Mouse (Mus musculus): ENCODE data around the gene Olfr549.

DNA sequence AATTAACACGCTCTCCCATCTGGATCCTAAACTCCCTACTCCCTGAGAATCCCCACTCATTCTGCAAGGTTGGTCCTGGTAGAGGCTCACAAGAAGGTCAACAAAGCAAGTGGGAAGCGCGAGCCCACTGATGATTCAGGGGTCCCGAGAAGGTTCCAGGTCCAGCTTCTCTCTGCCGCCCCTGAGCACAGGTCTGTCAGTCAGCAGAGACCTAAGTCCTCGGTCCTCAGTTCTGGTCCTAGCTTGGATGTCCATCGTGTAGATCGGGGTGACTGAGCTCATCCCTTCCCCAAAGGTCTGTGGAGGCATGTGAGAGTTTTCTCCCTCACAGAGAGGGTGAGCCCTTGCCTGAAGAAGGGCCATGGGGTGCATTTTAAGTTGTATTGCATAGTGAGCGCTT is 41.6 kb upstream of the Olfr549 start:
- no peak for TF ChIP-seq CTCF (IDR thresholded peaks at IDR 0.05)
- no peak for TF ChIP-seq POLR2A (IDR thresholded peaks at IDR 0.05; ENCODE audit: insufficient read depth, low read depth, low read length)

Data from heart, adult 2 months (tissue).